Mouse (Mus musculus): Measurements from ENCODE around the gene Tep1.
"Not testable (repeated sequence)": the region's sequence is repeated elsewhere in the genome, so short reads cannot be mapped to it uniquely, and the experiment has no call there.

Gene Tep1

GRCm38 (mm10) chr14:50868211-50868610 is 2.1 kb downstream of the Tep1 start:
- DNase-seq (ENCODE audit: low read depth): no peak

GRCm38 (mm10) chr14:50866966-50867365 is 3.4 kb downstream of the Tep1 start:
- no peak for DNase-seq (ENCODE audit: low read depth)

DNA sequence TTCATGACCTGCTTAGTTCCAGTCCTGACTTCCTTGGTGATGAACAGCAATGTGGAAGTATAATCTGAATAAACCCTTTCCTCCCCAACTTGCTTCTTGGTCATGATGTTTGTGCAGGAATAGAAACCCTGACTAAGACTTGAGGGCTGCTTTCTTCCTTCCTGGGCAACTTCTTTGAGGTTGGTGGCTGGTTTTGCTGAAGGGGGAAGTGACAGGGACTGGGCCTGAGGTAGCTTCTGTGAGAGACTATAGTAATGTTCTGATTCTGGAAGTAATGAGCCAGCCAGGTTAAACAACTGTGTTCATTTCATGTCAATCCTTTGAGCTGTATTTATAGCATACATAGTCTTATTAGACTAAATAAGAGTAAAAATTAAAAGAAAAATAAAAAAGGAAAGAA is 5.4 kb downstream of the Tep1 start:
- not testable (repeated sequence) for DNase-seq (ENCODE audit: low read depth)

GRCm38 (mm10) chr14:50862641-50863040 is 7.7 kb downstream of the Tep1 start:
- DNase-seq (ENCODE audit: low read depth): no peak

- DNase-seq (ENCODE audit: low read depth): no peak
These were observed 14.6 kb downstream of the Tep1 start for GRCm38 (mm10) chr14:50855788-50856187.

DNA sequence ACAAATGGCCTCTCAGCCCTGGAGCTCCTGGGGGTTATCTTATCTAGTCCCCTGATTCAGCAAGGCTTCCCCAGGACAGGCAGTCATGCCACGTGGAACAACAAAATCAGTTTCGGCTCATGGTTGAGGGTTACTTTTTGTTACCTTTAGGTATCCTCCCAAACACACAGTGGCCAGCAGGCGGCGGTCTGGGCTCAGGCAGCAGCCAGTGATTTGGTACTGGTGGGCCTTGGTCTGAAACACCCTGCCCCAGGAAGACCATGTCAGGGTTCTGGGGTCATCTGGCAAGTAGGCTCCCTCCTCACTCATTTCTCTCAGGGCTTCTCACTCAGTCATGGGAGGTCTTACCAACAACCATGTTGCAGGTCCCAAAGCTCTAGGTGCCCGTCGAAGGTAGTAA is 33.1 kb downstream of the Tep1 start:
- peak; percentile 50 for DNase-seq (ENCODE audit: low read depth)

GRCm38 (mm10) chr14:50834435-50834834 is 35.9 kb downstream of the Tep1 start:
- DNase-seq (ENCODE audit: low read depth): peak; percentile 63

- DNase-seq (ENCODE audit: low read depth): no peak
These were observed 36.4 kb downstream of the Tep1 start for GRCm38 (mm10) chr14:50833964-50834363.

DNA sequence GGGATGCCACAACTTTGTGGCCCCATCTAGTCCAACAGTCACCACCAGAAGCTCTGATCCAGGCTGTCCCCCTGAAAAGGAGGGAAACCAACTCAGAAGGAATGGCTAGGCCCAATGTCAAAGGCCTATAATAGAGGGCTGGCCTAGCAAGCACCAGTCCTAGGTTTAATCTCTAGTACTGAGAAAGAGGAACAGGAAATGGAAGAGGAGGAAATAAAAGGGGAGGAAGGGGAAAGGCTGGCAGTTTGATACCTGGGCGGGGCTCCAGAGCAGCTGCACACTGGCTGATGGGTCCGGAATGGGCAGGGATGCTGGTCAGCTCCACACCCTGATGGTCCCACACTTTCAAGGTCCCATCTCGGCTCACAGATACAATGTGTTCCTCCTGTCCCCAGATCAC is 40.5 kb downstream of the Tep1 start:
- DNase-seq (ENCODE audit: low read depth): no peak

DNA sequence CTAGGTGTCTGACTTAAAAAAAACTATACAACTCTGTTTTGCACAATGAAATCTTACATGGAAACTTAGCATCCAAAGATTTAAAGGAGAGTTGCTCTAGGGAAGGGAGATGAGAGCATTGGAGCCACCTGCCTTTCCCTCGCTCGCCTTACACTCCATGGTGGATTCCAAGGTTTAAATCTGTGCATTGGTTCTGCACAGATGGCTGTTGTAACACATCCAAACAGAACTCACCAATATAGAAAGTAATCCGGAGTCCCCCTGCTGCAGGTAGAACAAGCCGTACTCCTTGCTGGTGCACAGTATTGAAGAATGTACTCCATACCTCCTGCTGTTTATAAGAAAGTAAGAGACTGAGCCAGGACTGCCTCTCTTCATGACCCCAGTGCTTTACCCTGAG is 43.8 kb downstream of the Tep1 start:
- DNase-seq (ENCODE audit: low read depth): no peak

GRCm38 (mm10) chr14:50824219-50824618 is 46.1 kb downstream of the Tep1 start:
- DNase-seq (ENCODE audit: low read depth): no peak

GRCm38 (mm10) chr14:50823240-50823639 is 47.1 kb downstream of the Tep1 start:
- peak; percentile 9 for DNase-seq (ENCODE audit: low read depth)

GRCm38 (mm10) chr14:50813060-50813459 is 57.3 kb downstream of the Tep1 start:
- DNase-seq (ENCODE audit: low read depth): no peak

DNA sequence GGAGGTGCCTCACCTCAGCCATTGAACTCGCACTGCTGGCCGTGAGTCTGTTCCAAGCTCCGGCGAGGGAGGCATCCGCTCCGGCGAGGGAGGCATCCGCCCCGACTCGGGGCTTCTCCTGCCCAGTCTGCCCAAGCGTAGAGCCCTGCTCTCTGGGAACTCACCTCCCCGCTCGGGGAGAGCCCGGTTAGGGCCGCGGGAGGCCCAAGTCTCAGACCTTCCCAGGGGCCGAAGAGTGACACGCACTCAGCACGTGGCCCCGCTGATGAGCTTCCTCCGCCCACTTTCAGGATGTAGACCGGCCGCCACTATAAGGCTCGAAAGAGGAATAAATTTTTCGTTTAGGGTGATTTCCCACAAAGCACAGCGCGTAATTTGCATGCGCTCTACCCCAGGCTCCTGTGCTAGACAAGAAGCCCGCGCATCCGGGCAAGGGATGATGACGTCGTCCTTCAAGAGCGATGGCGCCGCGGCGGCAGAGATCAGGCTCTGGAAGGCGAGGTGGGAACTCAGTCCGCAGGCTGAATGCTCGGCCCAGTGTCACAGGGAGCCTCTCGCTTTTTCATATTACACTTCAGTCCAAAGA is 62.8 kb downstream of the Tep1 start, which contains the start of the genes Ccnb1ip1 and Parp2:
Ccnb1ip1 (minus strand) TSS at position 246 of the 586 bp plus-strand sequence.
Parp2 (plus strand) TSS at position 355 of the 586 bp plus-strand sequence.
- peak; percentile 96 for DNase-seq (ENCODE audit: low read depth)

DNA sequence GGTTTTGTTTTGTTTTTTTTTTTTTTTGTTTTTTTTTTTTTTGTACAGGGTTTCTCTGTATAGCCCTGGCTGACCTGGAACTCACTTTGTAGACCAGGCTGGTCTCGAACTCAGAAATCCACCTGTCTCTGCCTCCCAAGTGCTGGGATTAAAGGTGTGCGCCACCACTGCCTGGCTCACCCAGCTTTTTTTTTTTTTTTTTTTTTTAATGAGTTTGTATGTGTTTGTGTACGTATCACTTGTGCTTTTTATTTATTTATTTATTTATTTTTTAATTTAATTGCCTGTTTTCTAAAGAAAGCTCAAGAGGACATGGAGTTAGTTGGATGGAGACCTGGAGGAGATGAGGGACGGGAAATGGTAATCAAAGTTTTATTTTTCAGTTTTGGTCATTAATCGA is 63.9 kb downstream of the Tep1 start:
- DNase-seq (ENCODE audit: low read depth): not testable (repeated sequence)

GRCm38 (mm10) chr14:50804683-50805082 is 65.7 kb downstream of the Tep1 start:
- no peak for DNase-seq (ENCODE audit: low read depth)

- DNase-seq (ENCODE audit: low read depth): peak; percentile 71
These were observed 67.4 kb downstream of the Tep1 start for GRCm38 (mm10) chr14:50802843-50803562.

DNA sequence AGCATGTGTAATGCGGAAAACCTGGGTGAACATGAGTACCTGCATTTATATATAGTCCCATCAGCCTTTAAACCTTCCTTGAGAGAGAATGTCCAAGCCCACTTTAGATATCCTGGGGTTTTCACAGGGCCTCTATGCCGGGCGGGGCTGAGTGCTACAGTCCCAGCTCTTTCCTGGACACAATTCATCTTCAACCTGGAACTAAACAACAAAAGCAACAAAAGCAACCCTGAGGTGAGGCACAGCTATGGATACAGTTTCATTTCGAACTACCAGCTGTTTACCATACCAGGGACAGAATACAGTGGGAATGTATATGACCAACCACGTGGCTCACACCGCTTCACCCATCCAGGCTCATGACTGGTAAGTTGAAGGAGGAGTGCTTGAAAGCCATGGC is 67.9 kb downstream of the Tep1 start:
- no peak for DNase-seq (ENCODE audit: low read depth)

GRCm38 (mm10) chr14:50799502-50800259 is 70.7 kb downstream of the Tep1 start:
- peak; percentile 75 for DNase-seq (ENCODE audit: low read depth)

DNA sequence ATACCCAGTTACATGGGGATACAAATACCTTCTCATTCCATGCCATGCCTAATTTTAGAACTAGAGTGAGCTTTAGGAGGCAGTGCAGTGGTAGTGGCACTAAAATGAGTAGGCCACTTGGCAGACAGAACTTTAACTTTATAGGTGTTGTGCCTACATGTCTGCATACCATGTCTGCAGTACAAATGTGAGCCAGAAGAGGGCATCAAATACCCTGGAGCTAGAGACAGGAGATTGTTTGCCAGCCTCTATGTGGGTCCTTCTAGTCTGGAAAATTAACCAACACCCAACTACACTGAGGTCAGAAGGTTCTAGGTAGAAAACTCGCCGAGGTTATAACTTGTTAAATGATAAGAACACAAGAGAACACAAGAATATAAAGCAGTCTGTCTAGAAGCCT is 71.8 kb downstream of the Tep1 start:
- no peak for DNase-seq (ENCODE audit: low read depth)

DNA sequence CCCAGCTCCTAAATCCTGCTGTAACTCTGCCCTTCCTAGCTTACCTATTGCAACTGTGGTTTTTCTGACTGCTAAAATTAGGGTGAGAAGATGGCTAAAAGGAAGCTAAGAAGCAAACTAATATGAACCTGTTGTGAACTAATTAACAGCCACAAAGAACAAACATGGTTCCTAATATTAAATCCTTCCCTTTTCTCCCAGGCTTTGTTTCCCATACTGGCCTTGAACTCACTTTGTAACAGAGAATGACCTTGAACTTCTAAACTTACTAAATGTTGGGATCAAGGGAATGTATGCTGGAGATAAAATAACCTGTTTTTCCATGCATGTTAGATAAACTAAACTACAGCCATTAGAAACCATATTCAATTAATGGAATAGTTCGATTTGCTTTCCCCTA is 73.9 kb downstream of the Tep1 start:
- DNase-seq (ENCODE audit: low read depth): no peak

GRCm38 (mm10) chr14:50795965-50796364 is 74.4 kb downstream of the Tep1 start:
- no peak for DNase-seq (ENCODE audit: low read depth)
